Mouse (Mus musculus): ENCODE data around the gene Gsdmc4. TPM values are rescaled to one million over a fixed set of nuclear protein-coding genes. Genes with fewer than 3 reads are reported as not detected.

Gene Gsdmc4
- total and polyA plus RNA-seq, 3 experiments: not detected

Other genes starting within 250 kb of the Gsdmc4 start
- gene Gsdmc2, start 67.1 kb downstream of the Gsdmc4 start, total RNA-seq (2021): not detected
- not detected in 2 replicates for gene Gsdmc2, start 67.1 kb downstream of the Gsdmc4 start, polyA plus RNA-seq (2012; rRNA removed)
- gene Gsdmc3, start 33.7 kb downstream of the Gsdmc4 start, total RNA-seq (2021): not detected
- not detected in 2 replicates for gene Gsdmc3, start 33.7 kb downstream of the Gsdmc4 start, polyA plus RNA-seq (2012; rRNA removed)
- 10 to 100 TPM; 33.2 to 38.3 TPM for gene Fam49b, start 148.2 kb upstream of the Gsdmc4 start, total RNA-seq (2021)
- 7.5 and 22.1 TPM in 2 replicates for gene Fam49b, start 148.2 kb upstream of the Gsdmc4 start, polyA plus RNA-seq (2012; rRNA removed)